Mouse (Mus musculus): ENCODE data around the gene Plekhb2.

DNA sequence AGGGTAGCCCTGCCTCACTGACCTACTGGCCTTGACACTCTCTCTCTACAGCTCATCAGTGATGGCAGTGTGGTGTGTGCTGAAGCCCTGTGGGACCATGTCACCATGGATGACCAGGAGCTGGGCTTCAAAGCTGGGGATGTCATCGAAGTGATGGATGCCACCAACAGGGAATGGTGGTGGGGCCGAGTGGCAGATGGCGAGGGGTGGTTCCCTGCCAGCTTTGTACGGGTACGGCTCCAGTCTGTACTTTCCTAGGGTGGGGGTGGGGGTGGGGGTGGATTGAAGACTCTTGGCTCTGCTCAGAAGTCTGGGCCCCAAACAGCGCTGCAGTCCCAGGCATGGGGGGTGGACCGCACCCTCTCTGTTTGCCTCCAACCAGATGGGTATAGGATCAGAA lies 44.9 kb upstream of the Plekhb2 start:
- TF ChIP-seq CTCF (IDR thresholded peaks at IDR 0.05; ENCODE audit: extremely low read depth, insufficient read depth, low read length): no peak
- no peak for TF ChIP-seq POLR2A (IDR thresholded peaks at IDR 0.05; ENCODE audit: extremely low read depth, insufficient read depth, low read length)

All from cortical plate, adult 2 months (tissue).